Mouse (Mus musculus) ES-E14 (cell line): ENCODE results near the gene Akap1.
"Not testable (repeated sequence)": the region's sequence is repeated elsewhere in the genome, so short reads cannot be mapped to it uniquely, and the experiment has no call there.

ENCODE experiments used
- ZC3H11A ChIP-seq: IDR thresholded peaks from 2 replicates; pipeline ENCODE4 v1.6.1; 2012; ENCODE audit warnings: low read depth, mild to moderate bottlenecking, inconsistent platforms, low read length, borderline replicate concordance
- ZNF384 ChIP-seq: IDR thresholded peaks from 2 replicates; pipeline ENCODE4 v1.6.1; 2012; ENCODE audit warnings: low read depth, low read length, inconsistent platforms

DNA sequence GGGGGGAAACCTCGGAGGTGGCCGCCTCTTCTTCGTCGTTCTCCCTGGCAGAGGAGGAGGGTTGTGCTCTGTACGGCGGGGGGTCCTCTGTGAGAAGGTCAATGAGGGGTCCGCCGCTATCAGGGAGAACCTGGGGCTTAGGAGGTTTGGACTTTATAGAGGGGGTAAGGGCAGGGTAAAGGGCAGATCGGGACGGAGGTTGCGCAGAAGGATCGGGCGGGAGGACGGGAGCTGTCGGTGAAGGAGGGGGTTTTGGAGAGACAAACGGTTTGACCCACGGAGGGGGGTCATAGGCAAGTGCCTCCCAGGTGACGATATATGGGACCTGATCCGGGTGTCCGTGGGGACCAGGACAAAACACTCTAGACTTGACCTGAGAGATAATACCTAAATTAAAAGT, 30.8 kb upstream of the Akap1 start:
- not testable (repeated sequence) for TF ChIP-seq ZNF384, ZC3H11A
